Mouse (Mus musculus): ENCODE results near the gene Maz.

DNA sequence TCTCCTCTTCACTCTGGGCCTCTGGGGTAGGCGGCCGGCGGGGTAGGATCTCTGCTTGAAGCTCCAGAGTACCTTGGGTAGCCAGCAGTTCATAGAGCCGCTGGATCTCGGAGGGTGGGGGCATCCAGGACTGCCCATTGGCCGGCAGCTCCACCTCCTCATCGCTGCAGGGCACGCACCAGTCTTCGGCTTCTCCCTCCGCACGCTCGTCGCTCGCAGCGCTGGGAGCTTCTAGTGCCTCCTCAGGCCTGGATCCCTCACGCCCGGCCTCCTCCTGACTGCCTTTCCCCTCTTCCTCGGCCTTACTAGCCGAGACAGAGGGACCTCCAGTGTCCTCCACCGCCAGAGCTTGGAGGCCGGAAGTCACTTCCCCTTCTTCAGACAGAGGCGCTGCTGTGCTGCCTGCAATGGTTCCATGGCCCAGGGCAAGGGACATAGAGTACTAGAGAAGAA, 10.3 kb downstream of the Maz start:
- TF ChIP-seq POLR2A (IDR thresholded peaks at IDR 0.05; ENCODE audit: extremely low read depth, insufficient read depth, low read length) (peak; percentile 43; the same call in 1 of the 2 replicates), CTCF (IDR thresholded peaks at IDR 0.05; ENCODE audit: extremely low read depth, insufficient read depth, low read length) (no peak)

Measured in cortical plate, adult 2 months (tissue).